Mouse (Mus musculus) testis, adult 2 months (tissue): Measurements from ENCODE around the gene Cux1. TPM values are rescaled to one million over a fixed set of nuclear protein-coding genes. Genes with fewer than 3 reads are reported as not detected.

Source experiments
- H3K27ac ChIP-seq: fragments of 200-500 bp; 2 replicates; pipeline ENCODE4 v1.5.1; 2012; ENCODE audit warnings: low read depth, low read length; ENCODE audit not compliant: control insufficient read depth, insufficient read depth
- H3K27me3 ChIP-seq: fragments of 200-500 bp; 2 replicates; pipeline ENCODE4 v1.6.1; 2012; ENCODE audit warnings: mild to moderate bottlenecking, low read length, moderate library complexity; ENCODE audit not compliant: control insufficient read depth, insufficient read depth
- H3K36me3 ChIP-seq: fragments of 200-500 bp; 2 replicates; pipeline ENCODE4 v1.6.1; 2012; ENCODE audit warnings: mild to moderate bottlenecking, low read length; ENCODE audit not compliant: control insufficient read depth, insufficient read depth
- H3K4me1 ChIP-seq: fragments of 200-500 bp; 2 replicates; pipeline ENCODE4 v1.6.1; 2012; ENCODE audit warnings: low read length; ENCODE audit not compliant: control insufficient read depth, insufficient read depth
- H3K4me3 ChIP-seq: fragments of 200-500 bp; 2 replicates; pipeline ENCODE4 v1.5.1; 2012; ENCODE audit warnings: low read depth, mild to moderate bottlenecking, low read length, moderate library complexity, mixed read lengths; ENCODE audit not compliant: control insufficient read depth
- CTCF ChIP-seq: fragments of 200-500 bp; IDR thresholded peaks from 2 replicates; pipeline ENCODE4 v1.5.1; 2012; ENCODE audit warnings: low read depth, mild to moderate bottlenecking, inconsistent platforms, low read length, moderate library complexity; ENCODE audit not compliant: control insufficient read depth, insufficient read depth, insufficient replicate concordance
- POLR2A ChIP-seq: fragments of 200-500 bp; IDR thresholded peaks from 2 replicates; pipeline ENCODE4 v1.6.1; 2012; ENCODE audit warnings: low read depth, mild to moderate bottlenecking, inconsistent platforms, low read length, moderate library complexity; ENCODE audit not compliant: control insufficient read depth
- polyA plus RNA-seq: library from polyadenylated mRNA; depleted of rRNA; stranded (reverse); fragments of >200 nt; gene quantifications from 2 replicates; pipeline ENCODE4 v1.2.3, GENCODE M21; 2012

Gene Cux1
- polyA plus RNA-seq, 1 experiment: 88.7 TPM

- Histone ChIP-seq H3K27me3 (no peaks in the 10 kb centered on the region), H3K36me3 (0 out of 2 replicates have a peak, but pooled peaks cover 1% of the 10 kb centered on the region), H3K4me3 (peak overlapping the region; percentile 87), H3K27ac (peak overlapping the region; percentile 92), H3K4me1 (peaks cover 5% of the 10 kb centered on the region; the same call in 1 of the 2 replicates)
- TF ChIP-seq CTCF (no peak), POLR2A (peak; percentile 84)
Observed at GRCm38 (mm10) chr5:136274739-136275138, 292.6 kb downstream of the Cux1 start.

- Histone ChIP-seq H3K4me1 (peaks cover 10% of the 10 kb centered on the region), H3K4me3 (no peak overlapping the region), H3K27ac (no peak overlapping the region), H3K27me3 (no peaks in the 10 kb centered on the region), H3K36me3 (no peaks in the 10 kb centered on the region)
- TF ChIP-seq CTCF (no peak), POLR2A (no peak)
Observed at GRCm38 (mm10) chr5:136269937-136270336, 297.4 kb downstream of the Cux1 start.

DNA sequence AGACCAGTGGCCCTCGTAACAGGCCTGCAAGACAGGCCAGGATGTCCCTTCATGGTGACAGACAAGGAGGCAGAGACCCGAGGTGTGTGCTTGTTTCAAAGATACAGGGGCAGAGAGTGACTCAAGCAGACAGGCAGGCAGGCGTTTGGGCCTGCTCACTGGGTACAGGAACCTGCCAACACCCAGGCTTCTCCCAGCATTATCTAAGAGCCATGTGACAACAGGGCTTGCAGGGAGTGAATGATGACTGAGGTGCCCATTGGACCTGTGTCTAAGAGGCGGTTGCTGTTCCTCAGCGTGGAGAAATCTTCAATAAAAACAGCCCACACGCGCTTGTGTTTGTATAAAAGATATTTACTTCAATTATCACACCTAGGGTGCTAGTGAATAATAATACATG, 301.2 kb downstream of the Cux1 start:
- H3K27ac ChIP-seq: no peak overlapping the region; the same call in 1 of the 2 replicates
- peak overlapping the region; percentile 10; the same call in 1 of the 2 replicates for H3K4me3 ChIP-seq
- peaks cover 4% of the 10 kb centered on the region; the same call in 1 of the 2 replicates for H3K4me1 ChIP-seq
- TF ChIP-seq POLR2A (no peak), CTCF (no peak)
- H3K27me3 ChIP-seq: no peaks in the 10 kb centered on the region
- no peaks in the 10 kb centered on the region for H3K36me3 ChIP-seq

DNA sequence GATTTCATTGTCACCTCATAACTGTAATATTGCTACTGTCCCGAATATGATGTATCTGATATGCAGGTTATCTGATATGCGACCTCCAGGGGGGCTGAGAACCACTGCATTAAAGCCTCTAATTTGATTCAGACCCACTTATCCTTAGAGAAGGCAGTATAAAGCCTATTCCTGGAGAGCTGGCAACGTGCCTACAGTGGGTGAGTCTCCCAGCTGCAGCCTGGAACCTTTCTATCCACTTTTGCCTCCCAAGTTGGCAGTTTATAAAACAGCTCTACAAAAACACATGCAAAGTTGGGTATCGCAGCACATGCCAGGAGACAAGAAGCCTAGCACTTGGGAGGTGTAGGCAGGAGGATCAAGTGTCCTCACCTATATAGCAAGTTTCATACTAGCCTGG, 303.9 kb downstream of the Cux1 start:
- H3K27ac ChIP-seq: no peak overlapping the region
- no peaks in the 10 kb centered on the region for H3K36me3 ChIP-seq
- no peak overlapping the region for H3K4me3 ChIP-seq
- H3K4me1 ChIP-seq: peaks cover 4% of the 10 kb centered on the region; the same call in 1 of the 2 replicates
- H3K27me3 ChIP-seq: no peaks in the 10 kb centered on the region
- TF ChIP-seq CTCF (no peak), POLR2A (no peak)

GRCm38 (mm10) chr5:136258919-136259318, 308.4 kb downstream of the Cux1 start:
- Histone ChIP-seq H3K4me1 (peaks cover 12% of the 10 kb centered on the region), H3K27ac (no peak overlapping the region), H3K27me3 (no peaks in the 10 kb centered on the region), H3K4me3 (no peak overlapping the region), H3K36me3 (no peaks in the 10 kb centered on the region)
- TF ChIP-seq POLR2A: no peak
- TF ChIP-seq CTCF: peak; percentile 55; the same call in 1 of the 2 replicates

DNA sequence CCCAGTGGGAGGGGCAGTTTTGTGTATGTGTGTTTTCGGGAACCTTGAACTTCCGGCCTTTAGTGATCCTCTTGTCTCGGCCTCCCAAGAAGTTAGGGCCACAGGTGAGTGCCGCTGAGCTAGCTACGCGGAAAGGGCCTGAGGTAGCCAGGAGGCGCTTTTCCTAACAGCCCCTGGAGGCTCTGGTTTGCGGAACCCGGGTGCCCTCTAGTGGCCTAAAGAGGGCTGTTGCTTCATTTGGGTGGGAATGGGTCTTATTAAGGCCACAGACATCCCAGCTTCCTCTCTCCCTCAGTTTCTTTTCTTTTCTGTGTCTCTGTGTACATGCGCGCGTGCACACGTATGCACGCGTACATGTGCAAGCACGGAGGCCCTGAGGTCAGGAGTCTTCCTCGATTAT, 314.4 kb downstream of the Cux1 start:
- TF ChIP-seq POLR2A (no peak), CTCF (peak; percentile 64)
- no peaks in the 10 kb centered on the region for H3K27me3 ChIP-seq

GRCm38 (mm10) chr5:136251004-136251403, 316.3 kb downstream of the Cux1 start:
- TF ChIP-seq CTCF (peak; percentile 53; the same call in 1 of the 2 replicates), POLR2A (no peak)
- no peak overlapping the region for H3K4me3 ChIP-seq
- H3K27me3 ChIP-seq: no peaks in the 10 kb centered on the region
- no peak overlapping the region for H3K27ac ChIP-seq
- H3K36me3 ChIP-seq: no peaks in the 10 kb centered on the region
- peaks cover 27% of the 10 kb centered on the region for H3K4me1 ChIP-seq

More for the DNA sequence above, 314.4 kb downstream of the Cux1 start:
- Histone ChIP-seq H3K27ac (no peak overlapping the region), H3K4me3 (peak overlapping the region; percentile 30), H3K4me1 (peaks cover 25% of the 10 kb centered on the region), H3K36me3 (no peaks in the 10 kb centered on the region)
